Mouse (Mus musculus): ENCODE measurements around the gene Mpped2. TPM values are rescaled to one million over a fixed set of nuclear protein-coding genes. Genes with fewer than 3 reads are reported as not detected.

Gene Mpped2
- total RNA-seq, 1 experiment: 3.3 TPM

DNA sequence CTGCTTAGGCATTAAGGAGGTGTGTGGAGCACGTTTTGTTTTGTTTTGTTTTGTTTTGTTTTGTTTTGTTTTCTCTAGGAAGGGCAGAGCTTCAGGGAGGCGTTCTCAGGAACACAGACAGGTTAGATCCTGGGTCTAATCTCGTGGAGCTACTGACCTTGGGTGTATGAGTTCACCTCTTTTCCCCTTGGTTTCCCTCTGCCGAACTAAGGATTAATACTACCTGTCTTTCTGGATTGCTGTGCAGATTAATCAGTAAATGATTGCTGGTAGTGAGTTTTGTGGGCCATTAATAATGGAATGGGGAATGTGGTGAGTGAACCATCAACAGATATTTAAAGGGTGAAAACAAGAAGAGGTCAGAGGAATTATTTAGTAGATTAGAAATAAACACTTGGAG is 53.8 kb downstream of the Mpped2 start:
- H3K27ac ChIP-seq (ENCODE audit: insufficient read depth, low read depth, low read length, poor library complexity, severe bottlenecking): no peak overlapping the region
- TF ChIP-seq ZC3H11A (IDR thresholded peaks at IDR 0.05; ENCODE audit: borderline replicate concordance, low read depth, low read length) (no peak), MAFK (IDR thresholded peaks at IDR 0.05; ENCODE audit: insufficient read depth, low read depth, low read length) (no peak), ZNF384 (IDR thresholded peaks at IDR 0.05; ENCODE audit: low read depth, low read length) (no peak)
- H3K36me3 ChIP-seq (ENCODE audit: control insufficient read depth, insufficient read depth, low read length, poor library complexity, severe bottlenecking): no peaks in the 10 kb centered on the region
- in situ Hi-C loops (cut with MboI; ENCODE audit: low sequenced_read_pairs in 2 of 2, unreplicated experiment in 2 of 2): no loop called here
- no peak for DNase-seq (ENCODE audit: low read depth, low spot score)
- no peaks in the 10 kb centered on the region for H3K9me3 ChIP-seq (ENCODE audit: control insufficient read depth, insufficient read depth, low read depth, low read length)
- H3K9ac ChIP-seq (ENCODE audit: insufficient read depth, low read depth, low read length, poor library complexity, severe bottlenecking): no peak overlapping the region
- no peak overlapping the region for H3K4me3 ChIP-seq (ENCODE audit: insufficient read depth in 1 of 2, low read depth in 1 of 2, low read length in 2 of 2, poor library complexity in 1 of 2, severe bottlenecking in 1 of 2)
- H3K4me1 ChIP-seq (ENCODE audit: control insufficient read depth in 2 of 2, insufficient read depth in 2 of 2, low read length in 2 of 2, poor library complexity in 1 of 2): peaks cover 4 to 6% of the 10 kb centered on the region in 2 experiments; a peak in 3 of 4 replicates

GRCm38 (mm10) chr2:106747342-106747741 is 54.3 kb downstream of the Mpped2 start:
- DNase-seq (ENCODE audit: low read depth, low spot score): no peak

DNA sequence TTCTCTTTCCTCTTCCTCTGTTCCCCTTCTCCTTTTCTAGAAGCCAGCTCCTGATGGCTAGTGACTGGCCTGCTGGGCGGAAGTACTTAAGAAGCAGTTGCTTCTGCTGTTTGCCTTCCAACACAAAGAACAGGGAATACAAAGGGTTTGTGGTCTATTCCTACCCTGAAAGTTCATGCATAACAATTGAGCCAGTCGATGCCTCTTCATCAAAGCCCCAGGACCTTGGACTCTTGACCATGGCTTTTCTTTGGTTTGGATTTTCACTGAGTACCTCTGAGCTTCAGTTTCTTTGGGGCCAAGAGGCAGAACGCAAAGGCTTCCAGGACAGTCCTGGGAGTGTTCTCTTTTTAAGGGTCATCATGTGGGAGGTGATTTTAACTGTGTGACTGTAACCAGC is 57.8 kb downstream of the Mpped2 start:
- no peak for TF ChIP-seq MAFK (IDR thresholded peaks at IDR 0.05; ENCODE audit: insufficient read depth, low read depth, low read length)
- no peak for TF ChIP-seq HCFC1 (IDR thresholded peaks at IDR 0.05; ENCODE audit: borderline replicate concordance, insufficient read depth, low read length)
- TF ChIP-seq CHD2 (IDR thresholded peaks at IDR 0.05; ENCODE audit: low read depth, low read length): no peak
- Histone ChIP-seq H3K9me3 (ENCODE audit: control insufficient read depth, insufficient read depth, low read depth, low read length) (no peaks in the 10 kb centered on the region), H3K4me1 (ENCODE audit: control insufficient read depth in 2 of 2, insufficient read depth in 2 of 2, low read length in 2 of 2, poor library complexity in 1 of 2) (peaks cover 4 to 7% of the 10 kb centered on the region in 2 experiments; a peak in 3 of 4 replicates), H3K36me3 (ENCODE audit: control insufficient read depth, insufficient read depth, low read length, poor library complexity, severe bottlenecking) (no peaks in the 10 kb centered on the region), H3K9ac (ENCODE audit: insufficient read depth, low read depth, low read length, poor library complexity, severe bottlenecking) (no peak overlapping the region), H3K4me3 (ENCODE audit: insufficient read depth in 1 of 2, low read depth in 1 of 2, low read length in 2 of 2, poor library complexity in 1 of 2, severe bottlenecking in 1 of 2) (no peak overlapping the region), H3K27ac (ENCODE audit: insufficient read depth, low read depth, low read length, poor library complexity, severe bottlenecking) (no peak overlapping the region)
- peak; percentile 61 for DNase-seq (ENCODE audit: low read depth, low spot score)
- in situ Hi-C loops (cut with MboI; ENCODE audit: low sequenced_read_pairs in 2 of 2, unreplicated experiment in 2 of 2): no loop called here

More at GRCm38 (mm10) chr2:106747342-106747741, 54.3 kb downstream of the Mpped2 start:
- H3K9me3 ChIP-seq (ENCODE audit: control insufficient read depth, insufficient read depth, low read depth, low read length): no peaks in the 10 kb centered on the region
- H3K27ac ChIP-seq (ENCODE audit: insufficient read depth, low read depth, low read length, poor library complexity, severe bottlenecking): no peak overlapping the region
- no peak overlapping the region for H3K4me3 ChIP-seq (ENCODE audit: insufficient read depth in 1 of 2, low read depth in 1 of 2, low read length in 2 of 2, poor library complexity in 1 of 2, severe bottlenecking in 1 of 2)
- in situ Hi-C loops (cut with MboI; ENCODE audit: low sequenced_read_pairs in 2 of 2, unreplicated experiment in 2 of 2): no loop called here
- peaks cover 4 to 7% of the 10 kb centered on the region in 2 experiments; a peak in 3 of 4 replicates for H3K4me1 ChIP-seq (ENCODE audit: control insufficient read depth in 2 of 2, insufficient read depth in 2 of 2, low read length in 2 of 2, poor library complexity in 1 of 2)
- no peak for TF ChIP-seq ZNF384 (IDR thresholded peaks at IDR 0.05; ENCODE audit: low read depth, low read length)
- TF ChIP-seq CHD2 (IDR thresholded peaks at IDR 0.05; ENCODE audit: low read depth, low read length): no peak
- TF ChIP-seq ZC3H11A (IDR thresholded peaks at IDR 0.05; ENCODE audit: borderline replicate concordance, low read depth, low read length): no peak
- no peak for TF ChIP-seq HCFC1 (IDR thresholded peaks at IDR 0.05; ENCODE audit: borderline replicate concordance, insufficient read depth, low read length)
- no peak for TF ChIP-seq MAFK (IDR thresholded peaks at IDR 0.05; ENCODE audit: insufficient read depth, low read depth, low read length)
- H3K9ac ChIP-seq (ENCODE audit: insufficient read depth, low read depth, low read length, poor library complexity, severe bottlenecking): no peak overlapping the region
- no peaks in the 10 kb centered on the region for H3K36me3 ChIP-seq (ENCODE audit: control insufficient read depth, insufficient read depth, low read length, poor library complexity, severe bottlenecking)

- Histone ChIP-seq H3K9ac (ENCODE audit: insufficient read depth, low read depth, low read length, poor library complexity, severe bottlenecking) (no peak overlapping the region), H3K4me1 (ENCODE audit: control insufficient read depth in 2 of 2, insufficient read depth in 2 of 2, low read length in 2 of 2, poor library complexity in 1 of 2) (peaks cover 4 to 7% of the 10 kb centered on the region in 2 experiments; a peak in 3 of 4 replicates), H3K4me3 (ENCODE audit: insufficient read depth in 1 of 2, low read depth in 1 of 2, low read length in 2 of 2, poor library complexity in 1 of 2, severe bottlenecking in 1 of 2) (no peak overlapping the region), H3K9me3 (ENCODE audit: control insufficient read depth, insufficient read depth, low read depth, low read length) (no peaks in the 10 kb centered on the region), H3K27ac (ENCODE audit: insufficient read depth, low read depth, low read length, poor library complexity, severe bottlenecking) (no peak overlapping the region), H3K36me3 (ENCODE audit: control insufficient read depth, insufficient read depth, low read length, poor library complexity, severe bottlenecking) (no peaks in the 10 kb centered on the region)
- DNase-seq (ENCODE audit: low read depth, low spot score): no peak
- TF ChIP-seq MAFK (IDR thresholded peaks at IDR 0.05; ENCODE audit: insufficient read depth, low read depth, low read length) (no peak), CHD2 (IDR thresholded peaks at IDR 0.05; ENCODE audit: low read depth, low read length) (no peak), HCFC1 (IDR thresholded peaks at IDR 0.05; ENCODE audit: borderline replicate concordance, insufficient read depth, low read length) (no peak), ZNF384 (IDR thresholded peaks at IDR 0.05; ENCODE audit: low read depth, low read length) (no peak), ZC3H11A (IDR thresholded peaks at IDR 0.05; ENCODE audit: borderline replicate concordance, low read depth, low read length) (no peak)
- in situ Hi-C loops (cut with MboI; ENCODE audit: low sequenced_read_pairs in 2 of 2, unreplicated experiment in 2 of 2): no loop called here
Measured at GRCm38 (mm10) chr2:106753703-106754102, 60.6 kb downstream of the Mpped2 start.

DNA sequence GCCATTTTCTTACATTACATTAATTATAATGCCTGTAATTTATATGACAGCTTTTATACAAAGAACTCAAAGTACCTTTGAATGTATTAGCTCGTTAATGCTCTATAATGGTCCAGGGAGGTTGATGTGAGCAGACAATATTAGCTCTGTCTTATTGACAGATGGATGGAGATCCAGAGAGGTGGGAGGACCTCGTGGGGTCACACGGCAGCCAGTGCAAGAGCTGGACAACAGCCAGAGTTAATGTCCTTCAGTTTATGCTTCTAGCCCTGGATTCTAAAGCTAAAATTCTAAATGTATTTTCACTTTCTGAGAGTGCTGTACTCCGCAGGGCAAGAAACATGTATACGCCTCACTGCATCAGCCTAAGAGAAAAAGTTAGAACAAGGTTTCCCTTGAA is 61.6 kb downstream of the Mpped2 start:
- no peak overlapping the region for H3K27ac ChIP-seq (ENCODE audit: insufficient read depth, low read depth, low read length, poor library complexity, severe bottlenecking)
- DNase-seq (ENCODE audit: low read depth, low spot score): no peak
- in situ Hi-C loops (cut with MboI; ENCODE audit: low sequenced_read_pairs in 2 of 2, unreplicated experiment in 2 of 2): no loop called here
- no peak overlapping the region for H3K4me3 ChIP-seq (ENCODE audit: insufficient read depth in 1 of 2, low read depth in 1 of 2, low read length in 2 of 2, poor library complexity in 1 of 2, severe bottlenecking in 1 of 2)
- TF ChIP-seq ZC3H11A (IDR thresholded peaks at IDR 0.05; ENCODE audit: borderline replicate concordance, low read depth, low read length) (no peak), MAFK (IDR thresholded peaks at IDR 0.05; ENCODE audit: insufficient read depth, low read depth, low read length) (no peak), HCFC1 (IDR thresholded peaks at IDR 0.05; ENCODE audit: borderline replicate concordance, insufficient read depth, low read length) (no peak), CHD2 (IDR thresholded peaks at IDR 0.05; ENCODE audit: low read depth, low read length) (no peak), ZNF384 (IDR thresholded peaks at IDR 0.05; ENCODE audit: low read depth, low read length) (no peak)
- H3K9me3 ChIP-seq (ENCODE audit: control insufficient read depth, insufficient read depth, low read depth, low read length): no peaks in the 10 kb centered on the region
- H3K9ac ChIP-seq (ENCODE audit: insufficient read depth, low read depth, low read length, poor library complexity, severe bottlenecking): no peak overlapping the region
- H3K4me1 ChIP-seq (ENCODE audit: control insufficient read depth in 2 of 2, insufficient read depth in 2 of 2, low read length in 2 of 2, poor library complexity in 1 of 2): peaks cover 4 to 7% of the 10 kb centered on the region in 2 experiments; a peak in 3 of 4 replicates
- H3K36me3 ChIP-seq (ENCODE audit: control insufficient read depth, insufficient read depth, low read length, poor library complexity, severe bottlenecking): no peaks in the 10 kb centered on the region

Data from ES-E14 (cell line).